Mouse (Mus musculus) ES-E14 (cell line): Measurements from ENCODE around the gene Tex33.
"Not testable (repeated sequence)": the region's sequence is repeated elsewhere in the genome, so short reads cannot be mapped to it uniquely, and the experiment has no call there.

ENCODE experiments used
- CHD2 ChIP-seq: IDR thresholded peaks from 2 replicates; pipeline ENCODE4 v1.6.1; 2014; ENCODE audit warnings: mild to moderate bottlenecking, low read depth, low read length, inconsistent platforms
- HCFC1 ChIP-seq: IDR thresholded peaks from 2 replicates; pipeline ENCODE4 v1.6.1; 2012; ENCODE audit warnings: low read length, inconsistent platforms, borderline replicate concordance; ENCODE audit not compliant: insufficient read depth
- MAFK ChIP-seq: IDR thresholded peaks from 2 replicates; pipeline ENCODE4 v1.6.1; 2014; ENCODE audit warnings: mild to moderate bottlenecking, low read depth, low read length, inconsistent platforms; ENCODE audit not compliant: insufficient read depth
- ZC3H11A ChIP-seq: IDR thresholded peaks from 2 replicates; pipeline ENCODE4 v1.6.1; 2012; ENCODE audit warnings: low read depth, mild to moderate bottlenecking, inconsistent platforms, low read length, borderline replicate concordance
- ZNF384 ChIP-seq: IDR thresholded peaks from 2 replicates; pipeline ENCODE4 v1.6.1; 2012; ENCODE audit warnings: low read depth, low read length, inconsistent platforms

- not testable (repeated sequence) for TF ChIP-seq ZC3H11A, ZNF384, MAFK, HCFC1, CHD2
These were observed 54.8 kb downstream of the Tex33 start for GRCm38 (mm10) chr15:78340919-78341318.
